Mouse (Mus musculus): ENCODE measurements around the gene Vldlr.

GRCm38 (mm10) chr19:27218561-27219262 lies 2.4 kb downstream of the Vldlr start:
- TF ChIP-seq CTCF (IDR thresholded peaks at IDR 0.05; ENCODE audit: control insufficient read depth, insufficient read depth, insufficient replicate concordance, low read depth, low read length) (no peak), POLR2A (IDR thresholded peaks at IDR 0.05; ENCODE audit: control insufficient read depth, low read depth, low read length) (no peak)
